Mouse (Mus musculus) lung, adult 2 months (tissue): ENCODE results near the gene Banf1. TPM values are rescaled to one million over a fixed set of nuclear protein-coding genes. Genes with fewer than 3 reads are reported as not detected.
A peak's percentile ranks its signal among the peaks of the same experiment; 100 is the strongest.

Experiments
- DNase-seq: peaks from one replicate; pipeline ENCODE4 v3.0.0; 2022
- H3K4me1 ChIP-seq: fragments of 200-500 bp; 2 replicates; pipeline ENCODE4 v1.6.1; 2011; ENCODE audit warnings: low read length; ENCODE audit not compliant: control insufficient read depth, insufficient read depth
- H3K4me3 ChIP-seq: fragments of 200-500 bp; replicated peaks from 2 replicates; pipeline ENCODE3; 2011; ENCODE audit warnings: low read depth, mild to moderate bottlenecking, control low read depth, low read length; ENCODE audit errors: extremely low read depth
- CTCF ChIP-seq: fragments of 200-500 bp; IDR thresholded peaks from 2 replicates; pipeline ENCODE4 v1.5.1; 2011; ENCODE audit warnings: mild to moderate bottlenecking, low read length, control low read depth; ENCODE audit not compliant: insufficient read depth
- POLR2A ChIP-seq: fragments of 200-500 bp; IDR thresholded peaks from 2 replicates; pipeline ENCODE4 v1.6.1; 2011; ENCODE audit warnings: low read depth, mild to moderate bottlenecking, control low read depth, low read length, borderline replicate concordance; ENCODE audit errors: extremely low read depth
- WGBS: fragments of 180-500 bp; shearing (Covaris S2); methylation state at CpG from one replicate; pipeline ENCODE4 v1.1.7; 2018; 5-methylcytosine and 5-hydroxymethylcytosine counted together
- polyA plus RNA-seq: library from polyadenylated mRNA; depleted of rRNA; stranded (reverse); fragments of >200 nt; gene quantifications from 2 replicates; pipeline ENCODE4 v1.2.3, GENCODE M21; 2012; rRNA removed

Gene Banf1
- 68.1 and 94.3 TPM in 2 replicates for polyA plus RNA-seq

DNA sequence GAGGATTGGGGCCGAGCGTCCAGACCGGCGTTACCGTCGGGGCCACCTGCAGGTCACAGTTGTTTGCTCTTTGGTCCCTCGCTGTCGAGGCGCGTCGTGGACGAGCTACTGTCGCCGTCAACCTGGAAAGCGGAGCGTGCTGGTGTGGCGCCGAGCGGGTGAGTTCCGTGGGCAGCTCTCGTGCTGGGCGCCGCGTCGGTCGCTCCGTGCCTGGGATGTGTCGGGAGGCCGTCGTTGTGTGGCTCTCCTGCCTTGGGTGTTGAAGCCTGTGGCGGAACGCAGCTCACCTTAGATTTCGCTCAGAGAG lies at the start of gene Banf1:
Gene Banf1 (minus strand): TSS at position 116 of the 307 bp plus-strand sequence.
- Histone ChIP-seq H3K4me3 (peak within 1 kb of the TSS; percentile 88), H3K4me1 (peaks cover 10% of the 10 kb centered on the region; the same call in 1 of the 2 replicates)
- TF ChIP-seq CTCF (no peak), POLR2A (no peak)
- WGBS = under 1% methylated on average over 33 of the region's 33 CpGs
- no peak for DNase-seq

GRCm38 (mm10) chr19:5414534-5414957 lies 47.6 kb upstream of the Banf1 start:
- 61% methylated on average over 2 of the region's 2 CpGs for WGBS
- Histone ChIP-seq H3K4me3 (no peak overlapping the region), H3K4me1 (no peaks in the 10 kb centered on the region)
- TF ChIP-seq POLR2A (peak; percentile 71; the same call in 1 of the 2 replicates), CTCF (no peak)
- no peak for DNase-seq

DNA sequence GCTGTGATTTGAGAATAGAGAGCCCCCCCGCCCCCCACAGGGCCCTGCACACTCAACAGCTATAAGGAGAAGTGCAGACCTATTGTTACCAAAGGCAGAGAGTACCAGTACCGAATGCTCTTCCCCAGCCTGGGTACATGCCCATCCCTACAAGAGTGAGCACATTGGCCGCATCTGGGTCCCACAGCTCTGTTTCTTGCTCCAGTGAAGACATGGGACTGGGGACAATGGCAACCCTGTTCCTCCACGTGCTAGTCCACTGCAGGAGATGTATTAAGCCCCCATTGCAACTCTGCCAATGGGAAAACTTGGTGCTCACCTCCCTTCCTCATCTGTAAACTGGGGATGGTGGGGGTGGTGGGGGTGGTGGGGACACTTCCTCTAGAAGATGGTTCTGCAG lies 46.9 kb upstream of the Banf1 start:
- peaks cover 4% of the 10 kb centered on the region for H3K4me1 ChIP-seq
- no peak overlapping the region for H3K4me3 ChIP-seq
- no peak for TF ChIP-seq POLR2A
- no peak for TF ChIP-seq CTCF
- no peak for DNase-seq
- 76% methylated on average over 4 of the region's 4 CpGs for WGBS

DNA sequence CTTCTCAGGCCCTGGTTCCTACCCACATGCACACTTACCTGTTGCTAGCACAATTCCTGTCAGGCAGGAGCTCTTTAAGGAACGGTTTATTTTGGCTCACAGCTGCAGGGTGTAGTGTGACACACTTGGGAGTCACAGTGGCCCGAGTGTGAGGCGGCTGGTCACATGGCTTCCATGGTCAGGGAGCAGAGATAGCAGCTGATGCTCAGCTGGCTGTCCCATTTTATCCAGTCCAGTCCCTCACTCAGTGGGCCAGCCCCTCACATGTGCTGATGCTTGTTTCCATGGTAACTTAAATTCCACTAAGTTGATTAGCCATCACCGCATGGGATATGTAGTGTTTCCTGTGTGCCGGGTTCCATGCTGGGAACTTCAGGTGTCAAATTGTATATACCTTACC lies 45.0 kb upstream of the Banf1 start:
- WGBS = 47% methylated on average over 5 of the region's 5 CpGs
- no peak for TF ChIP-seq CTCF
- TF ChIP-seq POLR2A = 0 out of 2 replicates have a peak, but pooled peaks have one; percentile 26
- DNase-seq = no peak
- H3K4me1 ChIP-seq = peaks cover 12% of the 10 kb centered on the region
- no peak overlapping the region for H3K4me3 ChIP-seq

DNA sequence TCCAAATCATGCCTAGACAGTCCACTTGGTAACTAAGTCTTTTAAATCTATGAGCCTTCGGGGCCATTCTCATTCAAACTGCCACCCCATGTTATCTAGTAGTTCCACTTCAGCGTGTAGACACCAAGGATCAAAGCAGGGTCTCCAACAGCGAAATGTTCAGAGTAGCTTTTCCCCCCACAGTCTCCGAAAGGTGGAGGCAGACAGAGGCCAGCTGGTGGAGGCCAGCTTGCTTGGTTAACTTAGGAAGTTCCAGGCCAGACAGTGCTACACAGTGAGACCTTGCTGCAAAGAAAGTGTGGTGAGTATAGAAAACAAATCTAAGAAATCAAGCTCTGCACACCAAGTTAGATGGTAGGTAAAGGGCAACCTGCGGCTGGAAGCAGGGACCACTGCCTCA lies 43.7 kb upstream of the Banf1 start:
- WGBS = 71% methylated on average over 5 of the region's 5 CpGs
- DNase-seq = no peak

DNA sequence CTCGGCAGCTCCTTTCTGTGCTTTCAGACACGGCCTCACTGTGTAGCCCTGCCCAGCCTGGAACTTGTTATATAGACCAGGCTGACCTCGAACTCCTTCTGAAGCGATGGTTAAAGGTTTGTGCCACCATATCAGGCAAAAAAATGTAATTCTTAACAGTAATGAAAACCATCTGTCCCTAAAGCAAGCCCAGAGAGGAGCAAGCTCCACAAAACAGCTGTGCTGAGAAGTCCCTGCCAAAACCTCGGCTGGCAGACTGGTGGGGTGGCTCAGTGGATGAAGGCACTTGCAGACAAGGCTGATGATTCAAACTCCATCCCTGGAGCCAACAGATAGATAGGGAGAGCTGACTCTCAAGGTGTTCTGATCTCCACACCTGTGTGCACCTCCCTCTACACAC lies 42.1 kb upstream of the Banf1 start:
- DNase-seq = no peak
- Histone ChIP-seq H3K4me3 (no peak overlapping the region), H3K4me1 (peaks cover 16% of the 10 kb centered on the region)
- TF ChIP-seq POLR2A = no peak; the same call in 1 of the 2 replicates
- TF ChIP-seq CTCF = no peak
- 58% methylated on average over 5 of the region's 5 CpGs for WGBS

More for the DNA sequence above, 43.7 kb upstream of the Banf1 start:
- H3K4me3 ChIP-seq = no peak overlapping the region
- TF ChIP-seq POLR2A (no peak), CTCF (no peak)
- H3K4me1 ChIP-seq = peaks cover 15% of the 10 kb centered on the region

GRCm38 (mm10) chr19:5408057-5409001 lies 41.4 kb upstream of the Banf1 start:
- TF ChIP-seq CTCF = no peak
- peak; percentile 61; the same call in 1 of the 2 replicates for TF ChIP-seq POLR2A
- Histone ChIP-seq H3K4me3 (no peak overlapping the region), H3K4me1 (peaks cover 16% of the 10 kb centered on the region)
- 50% methylated on average over 13 of the region's 13 CpGs for WGBS
- no peak for DNase-seq

DNA sequence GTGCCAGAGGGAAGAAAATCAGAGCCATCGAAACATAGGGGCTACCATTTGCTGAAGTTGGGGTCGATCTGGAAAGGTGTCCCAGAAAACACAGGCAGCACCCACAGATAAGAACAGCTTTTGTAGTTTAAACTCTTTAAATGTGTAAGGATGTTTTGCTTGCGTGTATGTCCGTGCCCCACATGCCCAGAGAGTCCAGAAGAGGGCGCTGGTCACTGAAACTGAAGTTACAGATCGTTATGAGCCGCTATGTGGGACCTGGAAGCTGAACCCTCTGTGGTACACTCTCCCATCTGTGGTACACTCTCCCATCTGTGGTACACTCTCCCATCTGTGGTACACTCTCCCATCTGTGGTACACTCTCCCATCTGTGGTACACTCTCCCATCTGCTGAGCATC lies 40.2 kb upstream of the Banf1 start:
- peak overlapping the region; percentile 66 for H3K4me3 ChIP-seq
- 6% methylated on average over 7 of the region's 7 CpGs for WGBS
- TF ChIP-seq POLR2A = no peak; the same call in 1 of the 2 replicates
- peak; percentile 75 for TF ChIP-seq CTCF
- peaks cover 16% of the 10 kb centered on the region for H3K4me1 ChIP-seq
- DNase-seq = peak; percentile 53

DNA sequence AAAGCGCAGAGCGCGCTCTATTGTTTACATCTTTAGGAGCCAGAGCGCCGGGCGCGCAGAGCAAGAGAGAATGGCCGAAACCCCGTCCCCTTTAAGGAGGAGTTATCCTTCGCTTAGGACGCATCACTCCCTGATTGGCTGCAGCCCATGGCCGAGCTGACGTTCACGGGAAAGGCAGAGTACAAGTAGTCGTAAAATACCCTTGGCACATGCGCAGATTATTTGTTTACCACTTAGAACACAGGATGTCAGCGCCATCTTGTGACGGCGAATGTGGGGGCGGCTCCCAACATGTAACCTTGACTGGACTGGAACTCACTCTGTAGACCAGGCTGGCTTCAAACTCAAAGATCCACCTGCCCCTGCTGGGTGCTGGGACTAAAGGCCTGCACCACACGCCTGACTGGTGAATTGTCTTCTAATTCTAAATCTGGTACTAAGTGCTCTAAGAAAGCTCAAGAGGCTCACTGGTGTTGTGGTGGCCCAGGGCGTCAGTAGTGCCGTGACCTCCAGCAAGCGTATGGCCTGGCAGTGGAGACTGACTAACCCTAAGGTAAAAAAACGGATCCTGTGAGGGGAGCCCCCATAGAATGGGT lies 39.7 kb upstream of the Banf1 start:
- H3K4me1 ChIP-seq = peaks cover 16% of the 10 kb centered on the region
- peak; percentile 75; the same call in 1 of the 2 replicates for TF ChIP-seq POLR2A
- peak overlapping the region; percentile 66 for H3K4me3 ChIP-seq
- WGBS = 1% methylated on average over 24 of the region's 25 CpGs
- DNase-seq = peak; percentile 40
